Mouse (Mus musculus) liver, embryonic 11.5 days (tissue): ENCODE measurements at regions not wholly inside any gene's neighbourhood (a gene's known extent, or its start where the extent isn't known, plus 50 kb on each side); places are given as distances from the start of the nearest gene placed in this dataset.

Experiments used
- ATAC-seq: fragments of 200-750 bp; cut with Nextera tagmentation; replicated peaks from 2 replicates; pipeline ENCODE4 v1.8.0; 2017; ENCODE audit warnings: moderate number of reproducible peaks, mild to moderate bottlenecking, moderate TSS enrichment, moderate library complexity; ENCODE audit not compliant: low FRiP score
- DNase-seq: peaks from one replicate; pipeline ENCODE4 v3.0.0-alpha.2; 2017; ENCODE audit warnings: low spot score
- H3K27ac ChIP-seq: fragments of 300-500 bp; sonication (generic); 2 replicates; pipeline ENCODE4 v1.5.1; 2014; ENCODE audit warnings: mild to moderate bottlenecking, low read depth, low read length, control low read depth
- H3K27me3 ChIP-seq: fragments of 300-500 bp; sonication (generic); replicated peaks from 2 replicates; pipeline ENCODE4 v1.6.1; 2014; ENCODE audit warnings: low read length, mixed read lengths; ENCODE audit not compliant: control insufficient read depth, insufficient read depth
- H3K36me3 ChIP-seq: fragments of 300-500 bp; sonication (generic); 2 replicates; pipeline ENCODE4 v1.6.1; 2014; ENCODE audit warnings: mild to moderate bottlenecking, low read length, moderate library complexity, mixed read lengths; ENCODE audit not compliant: control insufficient read depth, insufficient read depth
- H3K4me1 ChIP-seq: fragments of 300-500 bp; sonication (generic); replicated peaks from 2 replicates; pipeline ENCODE4 v1.6.1; 2014; ENCODE audit warnings: low read length, mixed read lengths; ENCODE audit not compliant: control insufficient read depth, insufficient read depth
- H3K4me2 ChIP-seq: fragments of 300-500 bp; sonication (generic); 2 replicates; pipeline ENCODE4 v1.6.1; 2014; ENCODE audit warnings: mild to moderate bottlenecking, control low read depth, moderate library complexity
- H3K4me3 ChIP-seq: fragments of 300-500 bp; sonication (generic); 2 replicates; pipeline ENCODE4 v1.5.1; 2014; ENCODE audit warnings: low read depth, low read length, control low read depth
- H3K9ac ChIP-seq: fragments of 300-500 bp; sonication (generic); 2 replicates; pipeline ENCODE4 v1.6.1; 2014; ENCODE audit warnings: low read depth, low read length, control low read depth
- H3K9me3 ChIP-seq: fragments of 300-500 bp; sonication (generic); 2 replicates; pipeline ENCODE4 v1.6.1; 2016; ENCODE audit warnings: low read length, inconsistent platforms, mixed read lengths; ENCODE audit not compliant: control insufficient read depth
- WGBS: fragments of 180-500 bp; shearing (Covaris S2); extraction: QIAGEN DNeasy Blood & Tissue Kit; methylation state at CpG from one replicate; pipeline ENCODE4 v1.1.7; 2014; 5-methylcytosine and 5-hydroxymethylcytosine counted together

DNA sequence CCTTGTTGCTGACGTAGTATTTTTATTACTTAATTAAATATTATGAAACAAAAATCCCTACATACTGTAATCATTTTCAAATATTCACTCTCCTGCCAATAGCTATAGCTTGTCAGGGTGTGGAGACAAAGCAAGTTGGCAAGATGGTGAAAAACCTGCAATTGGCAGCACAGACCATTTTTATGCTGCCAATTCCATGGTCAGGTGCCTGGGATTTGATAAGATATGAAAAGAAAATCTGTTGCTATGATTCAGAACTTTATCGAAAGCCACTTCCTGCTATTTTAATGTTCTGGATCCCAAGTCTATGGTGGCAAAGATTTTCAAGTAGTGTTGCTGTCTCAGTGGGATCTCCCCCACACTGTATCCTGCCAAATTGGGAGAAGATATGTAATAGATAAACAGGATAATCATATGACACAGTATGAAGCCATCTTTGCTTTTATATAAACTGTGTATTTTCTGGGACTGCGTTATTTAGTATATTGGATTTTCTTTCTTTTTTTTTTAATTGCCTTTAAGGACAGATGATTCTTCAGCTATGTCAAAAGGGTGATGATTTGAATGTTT, 165.3 kb upstream of the Lrrc3b start:
- Histone ChIP-seq H3K9me3 (no peaks in the 10 kb centered on the region), H3K4me3 (no peak overlapping the region), H3K36me3 (no peaks in the 10 kb centered on the region), H3K4me1 (no peaks in the 10 kb centered on the region), H3K27me3 (no peaks in the 10 kb centered on the region), H3K9ac (no peak overlapping the region), H3K4me2 (no peak overlapping the region), H3K27ac (no peak overlapping the region)
- DNase-seq (no peak), ATAC-seq (no peak)
- 82% methylated on average over 3 of the region's 3 CpGs for WGBS

DNA sequence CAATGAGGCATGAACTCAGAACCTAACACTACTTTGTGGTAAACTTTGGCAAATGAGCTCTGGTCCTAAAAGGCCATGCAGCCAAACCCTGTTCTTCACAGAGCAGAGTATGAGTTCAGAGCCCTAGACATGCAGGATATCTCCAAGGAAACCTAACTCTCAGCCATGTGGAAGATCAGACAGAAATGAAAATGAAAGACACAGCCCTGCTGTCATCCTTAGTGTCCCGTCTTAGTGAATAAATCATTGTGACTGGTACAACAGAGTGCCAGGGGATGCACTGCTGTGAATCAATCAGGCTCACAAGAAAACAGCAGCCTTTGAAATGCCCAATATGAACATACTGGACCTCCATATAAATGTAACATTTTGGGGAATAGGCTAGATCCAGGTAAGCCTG, 171.4 kb upstream of the Lrrc3b start:
- DNase-seq (no peak), ATAC-seq (no peak)
- Histone ChIP-seq H3K9me3 (no peaks in the 10 kb centered on the region), H3K36me3 (no peaks in the 10 kb centered on the region), H3K27ac (no peak overlapping the region), H3K9ac (no peak overlapping the region), H3K27me3 (no peaks in the 10 kb centered on the region), H3K4me1 (no peaks in the 10 kb centered on the region), H3K4me3 (no peak overlapping the region), H3K4me2 (no peak overlapping the region)
- 68% methylated on average over 1 of the region's 1 CpGs for WGBS

DNA sequence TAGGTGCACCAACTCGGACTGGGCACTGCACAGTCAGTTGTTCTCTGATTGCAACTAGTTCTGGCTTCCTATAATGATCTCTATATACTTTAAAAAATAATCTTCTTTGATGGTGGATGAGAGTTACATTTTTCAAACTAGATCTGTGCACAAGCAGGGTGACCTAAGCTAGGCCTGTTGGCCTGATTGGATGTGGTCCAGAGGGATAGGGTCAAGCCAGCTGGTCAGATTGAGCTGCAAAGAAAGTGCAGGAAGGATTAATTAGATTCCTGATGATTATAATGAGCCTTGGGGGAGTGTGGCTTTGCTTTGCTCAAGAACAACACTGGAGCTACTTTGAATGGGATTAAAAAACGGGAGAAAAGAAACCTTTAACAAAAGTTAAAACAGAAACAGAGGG, 195.8 kb upstream of the Lrrc3b start:
- 40% methylated on average over 2 of the region's 2 CpGs for WGBS
- no peaks in the 10 kb centered on the region for H3K4me1 ChIP-seq
- no peak overlapping the region for H3K4me2 ChIP-seq
- no peaks in the 10 kb centered on the region for H3K36me3 ChIP-seq
- no peak overlapping the region for H3K4me3 ChIP-seq
- no peaks in the 10 kb centered on the region for H3K27me3 ChIP-seq
- ATAC-seq, result no peak
- no peak for DNase-seq
- H3K9ac ChIP-seq, result no peak overlapping the region
- H3K9me3 ChIP-seq, result no peaks in the 10 kb centered on the region
- H3K27ac ChIP-seq, result no peak overlapping the region

GRCm38 (mm10) chr14:15637681-15638080, 198.9 kb upstream of the Lrrc3b start:
- Histone ChIP-seq H3K9ac (no peak overlapping the region), H3K4me3 (no peak overlapping the region), H3K27ac (no peak overlapping the region), H3K4me1 (no peaks in the 10 kb centered on the region), H3K9me3 (no peaks in the 10 kb centered on the region), H3K4me2 (no peak overlapping the region), H3K36me3 (no peaks in the 10 kb centered on the region), H3K27me3 (no peaks in the 10 kb centered on the region)
- no peak for DNase-seq
- 80% methylated on average over 2 of the region's 2 CpGs for WGBS
- no peak for ATAC-seq

- no peak for ATAC-seq
- H3K4me1 ChIP-seq, result no peaks in the 10 kb centered on the region
- no peak overlapping the region for H3K4me3 ChIP-seq
- DNase-seq, result no peak
- no peak overlapping the region for H3K4me2 ChIP-seq
- no peak overlapping the region for H3K9ac ChIP-seq
- 68% methylated on average over 1 of the region's 1 CpGs for whole genome bisulfite sequencing
- no peaks in the 10 kb centered on the region for H3K27me3 ChIP-seq
- H3K9me3 ChIP-seq, result no peaks in the 10 kb centered on the region
- H3K27ac ChIP-seq, result no peak overlapping the region
- H3K36me3 ChIP-seq, result no peaks in the 10 kb centered on the region
These were observed 200.1 kb upstream of the Lrrc3b start for GRCm38 (mm10) chr14:15638869-15639268.

DNA sequence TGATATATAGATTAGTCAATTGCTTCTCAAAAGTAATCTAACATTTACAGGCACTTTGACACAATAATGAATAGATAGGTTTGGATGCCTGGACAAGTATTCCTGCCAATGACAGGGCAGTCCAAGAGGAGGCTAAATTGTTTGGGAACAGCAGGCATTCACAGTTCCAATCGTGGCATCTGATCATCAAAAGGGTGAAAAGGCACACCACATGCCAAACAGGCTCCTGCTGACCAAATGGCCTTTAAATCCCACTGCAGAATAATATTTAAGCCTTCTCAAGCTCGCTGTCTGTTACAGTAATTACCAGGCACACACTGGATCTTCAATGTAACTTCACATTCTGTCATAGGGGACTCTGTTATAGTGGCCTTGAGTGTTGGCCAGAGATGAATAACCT, 222.1 kb upstream of the Lrrc3b start:
- H3K4me1 ChIP-seq, result no peaks in the 10 kb centered on the region
- no peaks in the 10 kb centered on the region for H3K9me3 ChIP-seq
- no peak overlapping the region for H3K4me3 ChIP-seq
- no peaks in the 10 kb centered on the region for H3K36me3 ChIP-seq
- H3K27me3 ChIP-seq, result no peaks in the 10 kb centered on the region
- no peak overlapping the region for H3K4me2 ChIP-seq
- 56% methylated on average over 2 of the region's 2 CpGs for WGBS
- H3K27ac ChIP-seq, result no peak overlapping the region
- DNase-seq (no peak), ATAC-seq (no peak)
- no peak overlapping the region for H3K9ac ChIP-seq

GRCm38 (mm10) chr14:15672292-15672691, 233.5 kb upstream of the Lrrc3b start:
- Histone ChIP-seq H3K4me1 (no peaks in the 10 kb centered on the region), H3K9ac (no peak overlapping the region), H3K4me3 (no peak overlapping the region)

DNA sequence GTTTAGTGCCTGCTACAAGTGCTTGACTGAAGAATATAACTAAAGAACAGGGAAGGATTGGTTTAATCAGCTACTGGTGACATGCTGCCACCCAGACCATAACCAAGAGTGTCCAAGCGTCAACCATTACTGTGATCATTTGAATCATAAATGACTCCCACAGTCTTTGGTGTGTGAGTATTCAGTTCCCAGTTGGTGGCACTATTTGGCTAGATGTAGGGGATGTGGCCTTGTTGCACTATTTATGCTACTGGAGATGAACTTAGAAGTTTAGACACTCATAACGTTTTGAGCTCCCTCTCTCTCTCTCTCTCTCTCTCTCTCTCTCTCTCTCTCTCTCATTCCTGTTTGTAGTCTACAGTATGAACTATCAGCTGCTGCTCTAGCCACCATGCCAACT, 238.4 kb upstream of the Lrrc3b start:
- Histone ChIP-seq H3K36me3 (no peaks in the 10 kb centered on the region), H3K4me3 (no peak overlapping the region), H3K4me2 (no peak overlapping the region), H3K9ac (no peak overlapping the region), H3K27ac (no peak overlapping the region), H3K9me3 (no peaks in the 10 kb centered on the region), H3K27me3 (no peaks in the 10 kb centered on the region), H3K4me1 (no peaks in the 10 kb centered on the region)
- ATAC-seq (no peak), DNase-seq (no peak)
- 71% methylated on average over 2 of the region's 2 CpGs for WGBS

More at GRCm38 (mm10) chr14:15672292-15672691, 233.5 kb upstream of the Lrrc3b start:
- no peak for DNase-seq
- ATAC-seq, result no peak
- Histone ChIP-seq H3K27me3 (no peaks in the 10 kb centered on the region), H3K4me2 (no peak overlapping the region), H3K36me3 (no peaks in the 10 kb centered on the region), H3K9me3 (no peaks in the 10 kb centered on the region; the same call in 1 of the 2 replicates), H3K27ac (no peak overlapping the region)

- no peaks in the 10 kb centered on the region for H3K27me3 ChIP-seq
- no peak overlapping the region for H3K27ac ChIP-seq
- H3K4me3 ChIP-seq, result no peak overlapping the region
- WGBS, result 67% methylated on average over 2 of the region's 2 CpGs
- no peaks in the 10 kb centered on the region for H3K9me3 ChIP-seq
- H3K4me1 ChIP-seq, result no peaks in the 10 kb centered on the region
- no peaks in the 10 kb centered on the region for H3K36me3 ChIP-seq
- ATAC-seq (no peak), DNase-seq (no peak)
- H3K4me2 ChIP-seq, result no peak overlapping the region
- H3K9ac ChIP-seq, result no peak overlapping the region
These were observed 240.7 kb upstream of the Lrrc3b start for GRCm38 (mm10) chr14:15679456-15679855.
